Mouse (Mus musculus): ENCODE results near the gene Adh1. TPM values are rescaled to one million over a fixed set of nuclear protein-coding genes. Genes with fewer than 3 reads are reported as not detected.

The Adh1 gene
- polyA plus RNA-seq, 1 experiment from 2014 or later = 1.8 TPM

- 83% methylated on average over 7 of the region's 7 CpGs for WGBS
- H3K27ac ChIP-seq = no peak overlapping the region
- no peak for ATAC-seq (ENCODE audit: insufficient number of reproducible peaks, insufficient read depth, low FRiP score, low TSS enrichment, low read depth)
- no peaks in the 10 kb centered on the region for H3K27me3 ChIP-seq
- H3K4me2 ChIP-seq = no peak overlapping the region
- H3K4me1 ChIP-seq (replicated peaks) = no peaks in the 10 kb centered on the region
- no peak overlapping the region for H3K4me3 ChIP-seq (replicated peaks)
- no peaks in the 10 kb centered on the region for H3K9me3 ChIP-seq
- no peaks in the 10 kb centered on the region for H3K36me3 ChIP-seq
- H3K9ac ChIP-seq (replicated peaks) = no peak overlapping the region
Measured at GRCm38 (mm10) chr3:138225853-138226252, 34.9 kb upstream of the Adh1 start.

GRCm38 (mm10) chr3:138226476-138226875, 34.3 kb upstream of the Adh1 start:
- 95% methylated on average over 6 of the region's 6 CpGs for WGBS
- Histone ChIP-seq H3K4me1 (replicated peaks) (no peaks in the 10 kb centered on the region), H3K36me3 (no peaks in the 10 kb centered on the region), H3K9me3 (no peaks in the 10 kb centered on the region), H3K4me2 (no peak overlapping the region), H3K27ac (no peak overlapping the region), H3K27me3 (no peaks in the 10 kb centered on the region), H3K9ac (replicated peaks) (no peak overlapping the region), H3K4me3 (replicated peaks) (no peak overlapping the region)
- ATAC-seq (ENCODE audit: insufficient number of reproducible peaks, insufficient read depth, low FRiP score, low TSS enrichment, low read depth) = no peak

- no peak overlapping the region for H3K4me3 ChIP-seq (replicated peaks)
- 98% methylated on average over 2 of the region's 2 CpGs for WGBS
- H3K9me3 ChIP-seq = no peaks in the 10 kb centered on the region
- no peak overlapping the region for H3K9ac ChIP-seq (replicated peaks)
- H3K4me1 ChIP-seq (replicated peaks) = no peaks in the 10 kb centered on the region
- ATAC-seq (ENCODE audit: insufficient number of reproducible peaks, insufficient read depth, low FRiP score, low TSS enrichment, low read depth) = no peak
- no peak overlapping the region for H3K4me2 ChIP-seq
- H3K36me3 ChIP-seq = no peaks in the 10 kb centered on the region
- no peak overlapping the region for H3K27ac ChIP-seq
- no peaks in the 10 kb centered on the region for H3K27me3 ChIP-seq
Measured at GRCm38 (mm10) chr3:138227082-138227481, 33.7 kb upstream of the Adh1 start.

- no peaks in the 10 kb centered on the region for H3K4me1 ChIP-seq (replicated peaks)
- H3K4me2 ChIP-seq = no peak overlapping the region
- no peaks in the 10 kb centered on the region for H3K27me3 ChIP-seq
- WGBS = 87% methylated on average over 8 of the region's 8 CpGs
- no peak overlapping the region for H3K4me3 ChIP-seq (replicated peaks)
- H3K9me3 ChIP-seq = no peaks in the 10 kb centered on the region
- no peak overlapping the region for H3K27ac ChIP-seq
- H3K9ac ChIP-seq (replicated peaks) = no peak overlapping the region
- ATAC-seq (ENCODE audit: insufficient number of reproducible peaks, insufficient read depth, low FRiP score, low TSS enrichment, low read depth) = no peak
- no peaks in the 10 kb centered on the region for H3K36me3 ChIP-seq
Measured at GRCm38 (mm10) chr3:138227782-138228181, 33.0 kb upstream of the Adh1 start.

GRCm38 (mm10) chr3:138229448-138229847, 31.3 kb upstream of the Adh1 start:
- H3K9ac ChIP-seq (replicated peaks) = no peak overlapping the region
- H3K4me2 ChIP-seq = no peak overlapping the region
- no peak overlapping the region for H3K4me3 ChIP-seq (replicated peaks)
- ATAC-seq (ENCODE audit: insufficient number of reproducible peaks, insufficient read depth, low FRiP score, low TSS enrichment, low read depth) = no peak
- WGBS = 88% methylated on average over 1 of the region's 1 CpGs
- H3K4me1 ChIP-seq (replicated peaks) = no peaks in the 10 kb centered on the region
- no peaks in the 10 kb centered on the region for H3K36me3 ChIP-seq
- no peak overlapping the region for H3K27ac ChIP-seq
- H3K27me3 ChIP-seq = no peaks in the 10 kb centered on the region
- H3K9me3 ChIP-seq = no peaks in the 10 kb centered on the region

GRCm38 (mm10) chr3:138230266-138230665, 30.5 kb upstream of the Adh1 start:
- 76% methylated on average over 3 of the region's 3 CpGs for WGBS
- no peaks in the 10 kb centered on the region for H3K36me3 ChIP-seq
- no peak for ATAC-seq (ENCODE audit: insufficient number of reproducible peaks, insufficient read depth, low FRiP score, low TSS enrichment, low read depth)
- no peaks in the 10 kb centered on the region for H3K4me1 ChIP-seq (replicated peaks)
- no peak overlapping the region for H3K27ac ChIP-seq
- no peak overlapping the region for H3K9ac ChIP-seq (replicated peaks)
- H3K4me2 ChIP-seq = no peak overlapping the region
- 0 out of 2 replicates have a peak, but pooled peaks cover 2% of the 10 kb centered on the region for H3K27me3 ChIP-seq
- H3K9me3 ChIP-seq = no peaks in the 10 kb centered on the region
- H3K4me3 ChIP-seq (replicated peaks) = no peak overlapping the region

- H3K9me3 ChIP-seq = no peaks in the 10 kb centered on the region
- H3K4me2 ChIP-seq = no peak overlapping the region
- H3K27me3 ChIP-seq = 0 out of 2 replicates have a peak, but pooled peaks cover 2% of the 10 kb centered on the region
- H3K9ac ChIP-seq (replicated peaks) = no peak overlapping the region
- H3K4me3 ChIP-seq (replicated peaks) = no peak overlapping the region
- no peaks in the 10 kb centered on the region for H3K36me3 ChIP-seq
- H3K4me1 ChIP-seq (replicated peaks) = no peaks in the 10 kb centered on the region
- WGBS = 69% methylated on average over 2 of the region's 2 CpGs
- ATAC-seq (ENCODE audit: insufficient number of reproducible peaks, insufficient read depth, low FRiP score, low TSS enrichment, low read depth) = no peak
- H3K27ac ChIP-seq = no peak overlapping the region
Measured at GRCm38 (mm10) chr3:138231531-138231930, 29.3 kb upstream of the Adh1 start.

- no peak overlapping the region for H3K9ac ChIP-seq (replicated peaks)
- H3K27ac ChIP-seq = no peak overlapping the region
- WGBS = 86% methylated on average over 11 of the region's 11 CpGs
- H3K27me3 ChIP-seq = peaks cover 9% of the 10 kb centered on the region; the same call in 1 of the 2 replicates
- H3K36me3 ChIP-seq = no peaks in the 10 kb centered on the region
- no peak for ATAC-seq (ENCODE audit: insufficient number of reproducible peaks, insufficient read depth, low FRiP score, low TSS enrichment, low read depth)
- no peak overlapping the region for H3K4me3 ChIP-seq (replicated peaks)
- peaks cover 11% of the 10 kb centered on the region for H3K4me1 ChIP-seq (replicated peaks)
- H3K4me2 ChIP-seq = no peak overlapping the region
- no peaks in the 10 kb centered on the region for H3K9me3 ChIP-seq
Measured at GRCm38 (mm10) chr3:138236546-138237163, 24.1 kb upstream of the Adh1 start.

- no peaks in the 10 kb centered on the region for H3K9me3 ChIP-seq
- H3K27ac ChIP-seq = no peak overlapping the region
- 82% methylated on average over 10 of the region's 10 CpGs for WGBS
- H3K4me1 ChIP-seq (replicated peaks) = peaks cover 24% of the 10 kb centered on the region
- H3K36me3 ChIP-seq = no peaks in the 10 kb centered on the region
- ATAC-seq (ENCODE audit: insufficient number of reproducible peaks, insufficient read depth, low FRiP score, low TSS enrichment, low read depth) = no peak
- H3K4me2 ChIP-seq = no peak overlapping the region
- no peak overlapping the region for H3K9ac ChIP-seq (replicated peaks)
- H3K4me3 ChIP-seq (replicated peaks) = no peak overlapping the region
- H3K27me3 ChIP-seq = peaks cover 9% of the 10 kb centered on the region; the same call in 1 of the 2 replicates
Measured at GRCm38 (mm10) chr3:138238046-138238445, 22.7 kb upstream of the Adh1 start.

GRCm38 (mm10) chr3:138239461-138239860, 21.3 kb upstream of the Adh1 start:
- 83% methylated on average over 6 of the region's 6 CpGs for WGBS
- Histone ChIP-seq H3K4me1 (replicated peaks) (peaks cover 32% of the 10 kb centered on the region), H3K36me3 (no peaks in the 10 kb centered on the region), H3K4me3 (replicated peaks) (no peak overlapping the region), H3K9ac (replicated peaks) (no peak overlapping the region), H3K4me2 (no peak overlapping the region), H3K27me3 (peaks cover 18% of the 10 kb centered on the region; the same call in 1 of the 2 replicates), H3K9me3 (no peaks in the 10 kb centered on the region), H3K27ac (no peak overlapping the region)
- ATAC-seq (ENCODE audit: insufficient number of reproducible peaks, insufficient read depth, low FRiP score, low TSS enrichment, low read depth) = no peak

GRCm38 (mm10) chr3:138240411-138240810, 20.4 kb upstream of the Adh1 start:
- H3K36me3 ChIP-seq = no peaks in the 10 kb centered on the region
- H3K4me3 ChIP-seq (replicated peaks) = no peak overlapping the region
- peaks cover 18% of the 10 kb centered on the region; the same call in 1 of the 2 replicates for H3K27me3 ChIP-seq
- ATAC-seq (ENCODE audit: insufficient number of reproducible peaks, insufficient read depth, low FRiP score, low TSS enrichment, low read depth) = no peak
- H3K27ac ChIP-seq = no peak overlapping the region
- no peaks in the 10 kb centered on the region for H3K9me3 ChIP-seq
- no peak overlapping the region for H3K4me2 ChIP-seq
- WGBS = 78% methylated on average over 3 of the region's 3 CpGs
- H3K9ac ChIP-seq (replicated peaks) = no peak overlapping the region
- peaks cover 34% of the 10 kb centered on the region for H3K4me1 ChIP-seq (replicated peaks)

- 34% methylated on average over 5 of the region's 5 CpGs for WGBS
- H3K27me3 ChIP-seq = peaks cover 18% of the 10 kb centered on the region; the same call in 1 of the 2 replicates
- H3K36me3 ChIP-seq = no peaks in the 10 kb centered on the region
- peaks cover 34% of the 10 kb centered on the region for H3K4me1 ChIP-seq (replicated peaks)
- H3K4me2 ChIP-seq = peak overlapping the region; percentile 21; the same call in 1 of the 2 replicates
- ATAC-seq (ENCODE audit: insufficient number of reproducible peaks, insufficient read depth, low FRiP score, low TSS enrichment, low read depth) = peak; percentile 86
- no peak overlapping the region for H3K27ac ChIP-seq
- no peak overlapping the region for H3K9ac ChIP-seq (replicated peaks)
- H3K9me3 ChIP-seq = no peaks in the 10 kb centered on the region
- no peak overlapping the region for H3K4me3 ChIP-seq (replicated peaks)
Measured at GRCm38 (mm10) chr3:138240942-138241341, 19.8 kb upstream of the Adh1 start.
